Mouse (Mus musculus) right cerebral cortex, postnatal 25 days (tissue): ENCODE data around the gene Vezt.

Source experiments
- DNase-seq: peaks from one replicate; pipeline ENCODE4 v3.0.0; 2022

The Vezt gene

GRCm38 (mm10) chr10:94037196-94037595 lies 1.6 kb upstream of the Vezt start:
- DNase-seq = no peak

- no peak for DNase-seq
Observed at GRCm38 (mm10) chr10:94036375-94036758, 750 bp upstream of the Vezt start.

- DNase-seq = no peak
Observed at GRCm38 (mm10) chr10:94034876-94035657, 550 bp downstream of the Vezt start.

- no peak for DNase-seq
Observed at GRCm38 (mm10) chr10:94031164-94031563, 4.5 kb downstream of the Vezt start.

GRCm38 (mm10) chr10:94028493-94028892 lies 7.1 kb downstream of the Vezt start:
- DNase-seq = no peak

- DNase-seq = no peak
Observed at GRCm38 (mm10) chr10:94025079-94025478, 10.5 kb downstream of the Vezt start.

- DNase-seq = no peak
Observed at GRCm38 (mm10) chr10:94021059-94021458, 14.6 kb downstream of the Vezt start.

- DNase-seq = no peak
Observed at GRCm38 (mm10) chr10:94020587-94020986, 15.0 kb downstream of the Vezt start.

- DNase-seq = no peak
Observed at GRCm38 (mm10) chr10:94017455-94017854, 18.2 kb downstream of the Vezt start.

- DNase-seq = no peak
Observed at GRCm38 (mm10) chr10:94014200-94014599, 21.4 kb downstream of the Vezt start.

- DNase-seq = no peak
Observed at GRCm38 (mm10) chr10:94013196-94013595, 22.4 kb downstream of the Vezt start.

GRCm38 (mm10) chr10:94011024-94011423 lies 24.6 kb downstream of the Vezt start:
- DNase-seq = no peak

- no peak for DNase-seq
Observed at GRCm38 (mm10) chr10:94009991-94010679, 25.5 kb downstream of the Vezt start.

- no peak for DNase-seq
Observed at GRCm38 (mm10) chr10:94008356-94008755, 27.3 kb downstream of the Vezt start.

GRCm38 (mm10) chr10:94000223-94000622 lies 35.4 kb downstream of the Vezt start:
- DNase-seq = no peak

GRCm38 (mm10) chr10:93999357-93999756 lies 36.3 kb downstream of the Vezt start:
- DNase-seq = no peak

GRCm38 (mm10) chr10:93995100-93995499 lies 40.5 kb downstream of the Vezt start:
- DNase-seq = no peak

GRCm38 (mm10) chr10:93994136-93994535 lies 41.5 kb downstream of the Vezt start:
- DNase-seq = no peak

GRCm38 (mm10) chr10:93985357-93985756 lies 50.3 kb downstream of the Vezt start:
- DNase-seq = no peak

- no peak for DNase-seq
Observed at GRCm38 (mm10) chr10:93969306-93969705, 66.3 kb downstream of the Vezt start.

GRCm38 (mm10) chr10:93967486-93967885 lies 68.1 kb downstream of the Vezt start:
- no peak for DNase-seq

GRCm38 (mm10) chr10:93954023-93954422 lies 81.6 kb downstream of the Vezt start:
- DNase-seq = no peak

GRCm38 (mm10) chr10:93953504-93953903 lies 82.1 kb downstream of the Vezt start:
- DNase-seq = no peak

GRCm38 (mm10) chr10:93950991-93951390 lies 84.6 kb downstream of the Vezt start:
- DNase-seq = no peak
